Mouse (Mus musculus) heart, adult 2 months (tissue): ENCODE measurements around the gene Cct4.

Experiments
- CTCF ChIP-seq: fragments of 200-600 bp; IDR thresholded peaks from 2 replicates; pipeline ENCODE4 v1.8.1; 2022; ENCODE audit warnings: antibody characterized with exemption, mild to moderate bottlenecking, moderate library complexity
- POLR2A ChIP-seq: fragments of 200-500 bp; IDR thresholded peaks from 2 replicates; pipeline ENCODE4 v1.6.1; 2011; ENCODE audit warnings: mild to moderate bottlenecking, low read depth, low read length, control low read depth; ENCODE audit not compliant: insufficient read depth

- TF ChIP-seq POLR2A (no peak), CTCF (no peak)
Measured at GRCm38 (mm10) chr11:23049642-23050041, 59.3 kb downstream of the Cct4 start.
